Mouse (Mus musculus) midbrain, embryonic 15.5 days (tissue): ENCODE measurements around the gene H13. TPM values are rescaled to one million over a fixed set of nuclear protein-coding genes. Genes with fewer than 3 reads are reported as not detected.

Source experiments
- ATAC-seq: fragments of 200-750 bp; cut with Nextera tagmentation; replicated peaks from 2 replicates; pipeline ENCODE4 v1.8.0; 2017; ENCODE audit warnings: moderate TSS enrichment
- H3K27ac ChIP-seq: fragments of 300-500 bp; sonication (generic); 2 replicates; pipeline ENCODE4 v1.5.1; 2015; ENCODE audit warnings: mild to moderate bottlenecking, inconsistent platforms
- H3K27me3 ChIP-seq: fragments of 300-500 bp; sonication (generic); replicated peaks from 2 replicates; pipeline ENCODE4 v1.6.1; 2015; ENCODE audit warnings: inconsistent platforms
- H3K36me3 ChIP-seq: fragments of 300-500 bp; sonication (generic); replicated peaks from 2 replicates; pipeline ENCODE4 v1.6.1; 2015; ENCODE audit warnings: inconsistent platforms
- H3K4me1 ChIP-seq: fragments of 300-500 bp; sonication (generic); 2 replicates; pipeline ENCODE4 v1.6.1; 2015; ENCODE audit warnings: inconsistent platforms
- H3K4me2 ChIP-seq: fragments of 300-500 bp; sonication (generic); 2 replicates; pipeline ENCODE4 v1.6.1; 2015; ENCODE audit warnings: inconsistent platforms, mild to moderate bottlenecking, moderate library complexity
- H3K4me3 ChIP-seq: fragments of 300-500 bp; sonication (generic); 2 replicates; pipeline ENCODE4 v1.5.1; 2015; ENCODE audit warnings: mild to moderate bottlenecking, inconsistent platforms
- H3K9ac ChIP-seq: fragments of 300-500 bp; sonication (generic); 2 replicates; pipeline ENCODE4 v1.6.1; 2015; ENCODE audit warnings: mild to moderate bottlenecking, inconsistent platforms
- H3K9me3 ChIP-seq: fragments of 300-500 bp; sonication (generic); 2 replicates; pipeline ENCODE4 v1.6.1; 2016; ENCODE audit warnings: inconsistent platforms
- WGBS: fragments of 180-500 bp; shearing (Covaris S2); methylation state at CpG from one replicate; pipeline ENCODE4 v1.1.7; 2015; ENCODE audit warnings: mixed read lengths; 5-methylcytosine and 5-hydroxymethylcytosine counted together
- polyA plus RNA-seq: library from polyadenylated mRNA; unstranded; fragments of >200 nt; fragmentation: Nextera tagmentation; extraction: Ambion mirVana; gene quantifications from 2 replicates; pipeline ENCODE4 v1.2.1, GENCODE M21; 2015

Gene H13
- polyA plus RNA-seq, 1 experiment from 2014 or later = 186 TPM

GRCm38 (mm10) chr2:152707627-152708026, 38.4 kb downstream of the H13 start:
- Histone ChIP-seq H3K4me3 (peak overlapping the region; percentile 44), H3K36me3 (peaks cover 26% of the 10 kb centered on the region), H3K9me3 (no peaks in the 10 kb centered on the region), H3K4me1 (peaks cover 23% of the 10 kb centered on the region), H3K9ac (peak overlapping the region; percentile 62), H3K27ac (peak overlapping the region; percentile 87), H3K27me3 (no peaks in the 10 kb centered on the region), H3K4me2 (peak overlapping the region; percentile 55)
- 4% methylated on average over 31 of the region's 31 CpGs for WGBS
- ATAC-seq = peak; percentile 92

- Histone ChIP-seq H3K36me3 (peaks cover 16% of the 10 kb centered on the region), H3K4me2 (no peak overlapping the region), H3K4me1 (peaks cover 23% of the 10 kb centered on the region), H3K9ac (no peak overlapping the region), H3K9me3 (no peaks in the 10 kb centered on the region), H3K27ac (no peak overlapping the region), H3K4me3 (no peak overlapping the region), H3K27me3 (no peaks in the 10 kb centered on the region)
- no peak for ATAC-seq
- WGBS = 92% methylated on average over 5 of the region's 5 CpGs
Measured at GRCm38 (mm10) chr2:152709066-152709465, 39.8 kb downstream of the H13 start.

- no peaks in the 10 kb centered on the region for H3K36me3 ChIP-seq
- no peaks in the 10 kb centered on the region for H3K27me3 ChIP-seq
- no peaks in the 10 kb centered on the region for H3K9me3 ChIP-seq
- H3K4me2 ChIP-seq = no peak overlapping the region
- H3K27ac ChIP-seq = no peak overlapping the region
- peaks cover 4% of the 10 kb centered on the region; the same call in 1 of the 2 replicates for H3K4me1 ChIP-seq
- H3K4me3 ChIP-seq = no peak overlapping the region
- H3K9ac ChIP-seq = no peak overlapping the region
- WGBS = 62% methylated on average over 6 of the region's 6 CpGs
- ATAC-seq = no peak
Measured at GRCm38 (mm10) chr2:152716241-152716772, 47.0 kb downstream of the H13 start.

GRCm38 (mm10) chr2:152717652-152718051, 48.4 kb downstream of the H13 start:
- Histone ChIP-seq H3K4me1 (peaks cover 4% of the 10 kb centered on the region; the same call in 1 of the 2 replicates), H3K36me3 (no peaks in the 10 kb centered on the region), H3K4me2 (no peak overlapping the region), H3K9me3 (no peaks in the 10 kb centered on the region), H3K4me3 (no peak overlapping the region), H3K9ac (no peak overlapping the region), H3K27ac (peak overlapping the region; percentile 47; the same call in 1 of the 2 replicates), H3K27me3 (0 out of 2 replicates have a peak, but pooled peaks cover 2% of the 10 kb centered on the region)
- 42% methylated on average over 11 of the region's 11 CpGs for WGBS
- ATAC-seq = no peak

GRCm38 (mm10) chr2:152718076-152718475, 48.8 kb downstream of the H13 start:
- H3K4me1 ChIP-seq = peaks cover 4% of the 10 kb centered on the region; the same call in 1 of the 2 replicates
- H3K27me3 ChIP-seq = 0 out of 2 replicates have a peak, but pooled peaks cover 2% of the 10 kb centered on the region
- H3K36me3 ChIP-seq = no peaks in the 10 kb centered on the region
- WGBS = 13% methylated on average over 6 of the region's 6 CpGs
- no peaks in the 10 kb centered on the region for H3K9me3 ChIP-seq
- peak overlapping the region; percentile 47; the same call in 1 of the 2 replicates for H3K27ac ChIP-seq
- peak; percentile 78 for ATAC-seq
- H3K4me3 ChIP-seq = no peak overlapping the region
- no peak overlapping the region for H3K9ac ChIP-seq
- no peak overlapping the region for H3K4me2 ChIP-seq

- no peaks in the 10 kb centered on the region for H3K36me3 ChIP-seq
- H3K27me3 ChIP-seq = 0 out of 2 replicates have a peak, but pooled peaks cover 2% of the 10 kb centered on the region
- peak overlapping the region; percentile 31 for H3K4me3 ChIP-seq
- 2% methylated on average over 37 of the region's 37 CpGs for WGBS
- H3K27ac ChIP-seq = no peak overlapping the region
- no peaks in the 10 kb centered on the region for H3K9me3 ChIP-seq
- peaks cover 7% of the 10 kb centered on the region for H3K4me1 ChIP-seq
- peak overlapping the region; percentile 44 for H3K9ac ChIP-seq
- peak overlapping the region; percentile 58 for H3K4me2 ChIP-seq
- peak; percentile 62 for ATAC-seq
Measured at GRCm38 (mm10) chr2:152723651-152724331, 54.5 kb downstream of the H13 start.

- Histone ChIP-seq H3K4me1 (peaks cover 7% of the 10 kb centered on the region), H3K36me3 (no peaks in the 10 kb centered on the region), H3K9ac (no peak overlapping the region; the same call in 1 of the 2 replicates), H3K4me3 (peak overlapping the region; percentile 31; the same call in 1 of the 2 replicates), H3K27ac (no peak overlapping the region), H3K9me3 (no peaks in the 10 kb centered on the region), H3K4me2 (peak overlapping the region; percentile 58), H3K27me3 (0 out of 2 replicates have a peak, but pooled peaks cover 2% of the 10 kb centered on the region)
- no peak for ATAC-seq
- WGBS = 72% methylated on average over 3 of the region's 3 CpGs
Measured at GRCm38 (mm10) chr2:152724332-152724723, 55.1 kb downstream of the H13 start.

GRCm38 (mm10) chr2:152725178-152725750, 56.0 kb downstream of the H13 start:
- no peak overlapping the region for H3K4me2 ChIP-seq
- no peak overlapping the region for H3K4me3 ChIP-seq
- no peak for ATAC-seq
- 69% methylated on average over 15 of the region's 15 CpGs for WGBS
- H3K9me3 ChIP-seq = no peaks in the 10 kb centered on the region
- no peak overlapping the region for H3K9ac ChIP-seq
- no peak overlapping the region for H3K27ac ChIP-seq
- H3K36me3 ChIP-seq = no peaks in the 10 kb centered on the region
- peaks cover 12% of the 10 kb centered on the region for H3K4me1 ChIP-seq
- 0 out of 2 replicates have a peak, but pooled peaks cover 2% of the 10 kb centered on the region for H3K27me3 ChIP-seq

- Histone ChIP-seq H3K9ac (no peak overlapping the region), H3K4me2 (no peak overlapping the region), H3K4me3 (no peak overlapping the region), H3K27ac (no peak overlapping the region), H3K9me3 (no peaks in the 10 kb centered on the region), H3K27me3 (0 out of 2 replicates have a peak, but pooled peaks cover 2% of the 10 kb centered on the region), H3K36me3 (no peaks in the 10 kb centered on the region), H3K4me1 (peaks cover 12% of the 10 kb centered on the region)
- 86% methylated on average over 6 of the region's 6 CpGs for WGBS
- ATAC-seq = no peak
Measured at GRCm38 (mm10) chr2:152726213-152726612, 57.0 kb downstream of the H13 start.

GRCm38 (mm10) chr2:152726751-152727335, 57.6 kb downstream of the H13 start:
- Histone ChIP-seq H3K27me3 (0 out of 2 replicates have a peak, but pooled peaks cover 2% of the 10 kb centered on the region), H3K4me1 (peaks cover 12% of the 10 kb centered on the region), H3K9ac (no peak overlapping the region), H3K9me3 (no peaks in the 10 kb centered on the region), H3K36me3 (no peaks in the 10 kb centered on the region), H3K4me2 (no peak overlapping the region), H3K4me3 (no peak overlapping the region), H3K27ac (no peak overlapping the region)
- ATAC-seq = no peak
- 77% methylated on average over 6 of the region's 6 CpGs for WGBS

- WGBS = 84% methylated on average over 14 of the region's 14 CpGs
- Histone ChIP-seq H3K27ac (no peak overlapping the region), H3K4me3 (no peak overlapping the region), H3K9ac (no peak overlapping the region), H3K4me2 (no peak overlapping the region), H3K36me3 (no peaks in the 10 kb centered on the region), H3K4me1 (peaks cover 12% of the 10 kb centered on the region), H3K9me3 (no peaks in the 10 kb centered on the region), H3K27me3 (no peaks in the 10 kb centered on the region)
- ATAC-seq = no peak
Measured at GRCm38 (mm10) chr2:152727795-152728510, 58.7 kb downstream of the H13 start.

GRCm38 (mm10) chr2:152728594-152728993, 59.3 kb downstream of the H13 start:
- H3K27ac ChIP-seq = no peak overlapping the region
- WGBS = 89% methylated on average over 7 of the region's 7 CpGs
- H3K9ac ChIP-seq = no peak overlapping the region

More at GRCm38 (mm10) chr2:152728594-152728993, 59.3 kb downstream of the H13 start:
- H3K4me1 ChIP-seq = peaks cover 10% of the 10 kb centered on the region
- no peak overlapping the region for H3K4me2 ChIP-seq
- no peak overlapping the region for H3K4me3 ChIP-seq
- no peaks in the 10 kb centered on the region for H3K9me3 ChIP-seq
- H3K27me3 ChIP-seq = no peaks in the 10 kb centered on the region
- no peaks in the 10 kb centered on the region for H3K36me3 ChIP-seq
- no peak for ATAC-seq
